Mouse (Mus musculus) cerebellum, postnatal 14 days (tissue): Measurements from ENCODE around the gene Enoph1.
A peak's percentile ranks its signal among the peaks of the same experiment; 100 is the strongest.

Experiments used
- DNase-seq, 2 experiments: peaks; one replicate each; pipeline ENCODE4 v3.0.0; 2021; ENCODE audit warnings: mixed read lengths in 2 of 2

Gene Enoph1

DNA sequence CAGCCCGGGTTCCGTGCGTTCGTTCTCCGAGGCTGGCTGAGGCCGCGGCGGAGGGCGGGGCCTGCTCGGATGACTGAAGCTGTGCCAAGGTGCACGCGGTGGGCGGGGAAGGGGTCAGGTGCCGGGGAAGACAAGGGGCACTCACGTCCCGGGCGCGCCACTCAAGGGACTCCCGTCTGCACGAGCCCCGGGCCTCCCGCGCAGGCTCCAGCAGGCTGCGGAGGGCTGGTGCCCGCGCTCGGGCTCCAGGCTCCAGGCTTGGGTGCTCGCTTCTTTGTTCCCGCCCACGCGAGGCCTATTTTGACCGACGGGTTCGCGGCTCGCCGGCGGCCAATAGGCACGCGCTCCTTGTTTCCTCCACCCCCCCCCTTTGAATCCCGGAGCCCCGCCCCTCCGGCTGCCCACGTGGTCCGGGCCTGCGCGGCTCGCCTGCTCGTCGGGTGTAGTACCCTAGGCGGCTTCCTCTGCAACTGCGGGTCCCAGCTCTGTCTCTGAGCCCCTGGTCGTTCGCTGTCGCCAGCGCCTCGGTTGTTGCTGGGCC lies at the start of gene Enoph1, which contains the start of gene Hnrnpdl:
TSS of gene Enoph1 (plus strand) at position 384 of the 541 bp plus-strand sequence.
TSS of gene Hnrnpdl (minus strand) at position 63 of the 541 bp plus-strand sequence.
- DNase-seq: peak; percentile 95

DNA sequence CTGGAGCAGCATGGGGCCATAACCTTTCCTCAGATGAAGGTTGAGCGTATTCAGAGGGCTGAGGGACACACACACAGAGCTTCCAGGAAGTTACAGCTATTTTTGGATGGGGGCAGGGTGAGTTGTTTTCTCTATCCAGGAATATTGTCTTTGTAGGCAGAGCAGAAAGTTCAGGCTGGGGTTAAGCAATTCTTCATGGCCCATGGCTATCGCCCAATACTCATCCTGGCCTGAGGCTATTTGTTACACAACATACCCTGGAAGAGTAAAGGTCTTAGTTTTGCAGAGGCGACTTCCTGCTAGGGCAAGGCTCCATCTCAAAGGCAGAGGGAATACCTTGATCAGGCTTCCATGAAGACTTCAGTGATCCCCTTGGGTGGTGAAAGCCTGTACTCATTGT lies 45.6 kb upstream of the Enoph1 start:
- no peak for DNase-seq

DNA sequence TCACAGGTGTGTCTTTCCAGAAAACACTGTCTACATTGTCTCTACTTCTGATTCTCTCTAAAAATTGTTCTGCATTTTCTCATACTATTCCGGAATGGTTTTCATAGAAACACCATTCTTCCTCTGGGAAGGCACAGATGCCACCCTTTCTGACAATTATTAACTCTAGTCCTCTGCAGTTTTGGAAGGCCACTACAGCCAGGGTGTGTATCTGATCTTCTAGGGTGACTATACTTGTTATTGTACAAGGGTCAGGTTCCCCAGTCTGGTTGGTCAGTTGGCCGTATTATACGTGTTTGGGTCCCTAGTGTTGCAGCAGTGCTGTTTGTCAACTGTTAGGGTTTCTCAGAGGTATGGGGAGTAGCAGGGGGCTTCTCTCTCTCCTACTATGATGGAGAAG lies 45.1 kb upstream of the Enoph1 start:
- DNase-seq: no peak

DNA sequence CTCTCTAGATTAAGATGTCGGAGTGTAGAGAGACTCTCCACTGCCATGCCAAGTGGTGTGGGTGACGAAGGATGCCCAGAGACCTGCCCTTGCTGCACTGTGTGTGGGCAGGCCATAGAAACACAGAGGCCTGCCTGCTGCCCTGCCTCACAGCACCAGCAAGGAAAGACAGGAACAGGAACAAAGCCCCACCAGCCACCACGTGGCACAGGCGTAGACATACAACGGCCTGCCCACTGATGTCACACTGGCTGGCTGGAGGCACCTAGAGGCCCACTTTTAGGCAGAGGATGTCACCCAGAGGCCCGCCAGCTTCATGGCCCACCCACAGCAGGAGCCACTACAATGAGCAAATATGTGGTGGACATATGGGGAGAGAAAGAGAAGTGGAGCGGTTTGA lies 39.7 kb upstream of the Enoph1 start:
- DNase-seq: no peak

DNA sequence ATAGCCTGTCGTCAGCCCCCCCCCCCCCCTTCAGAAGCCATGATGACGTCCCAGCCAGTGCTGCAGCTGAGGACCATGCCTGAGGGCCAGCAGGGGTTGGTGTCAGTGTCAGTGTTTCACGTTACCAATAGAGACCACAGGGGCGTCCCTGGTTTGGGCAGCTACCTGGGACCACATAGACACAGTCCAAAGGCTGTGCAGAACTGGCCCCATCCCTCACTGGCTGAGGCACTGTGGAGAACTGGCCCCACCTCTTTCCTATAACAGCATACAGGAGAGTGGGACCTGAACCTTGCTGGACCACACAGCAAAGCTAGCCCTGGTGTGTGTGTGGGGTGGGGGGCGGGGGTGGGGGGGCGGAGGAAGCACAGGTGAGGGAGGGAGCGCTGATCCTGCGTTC lies 39.3 kb upstream of the Enoph1 start:
- no peak for DNase-seq

DNA sequence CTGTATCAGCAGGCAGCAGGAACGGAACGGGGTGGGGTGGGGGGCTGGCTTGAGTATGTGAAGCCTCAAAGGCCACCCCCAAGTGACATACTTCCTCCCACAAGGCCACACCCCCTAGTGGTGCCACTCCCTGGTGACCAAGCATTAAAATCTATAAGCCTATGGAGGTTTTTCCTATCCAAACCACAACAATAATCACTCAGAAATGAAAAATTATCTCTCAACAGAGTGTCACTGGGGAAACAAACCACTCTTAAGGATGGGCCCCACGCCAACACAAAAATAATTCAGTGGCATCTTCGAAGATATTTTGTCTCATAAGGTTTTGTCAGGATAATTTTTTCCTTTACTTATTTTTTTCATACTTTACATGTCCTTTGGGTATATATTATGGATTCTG lies 35.9 kb upstream of the Enoph1 start:
- DNase-seq: no peak

DNA sequence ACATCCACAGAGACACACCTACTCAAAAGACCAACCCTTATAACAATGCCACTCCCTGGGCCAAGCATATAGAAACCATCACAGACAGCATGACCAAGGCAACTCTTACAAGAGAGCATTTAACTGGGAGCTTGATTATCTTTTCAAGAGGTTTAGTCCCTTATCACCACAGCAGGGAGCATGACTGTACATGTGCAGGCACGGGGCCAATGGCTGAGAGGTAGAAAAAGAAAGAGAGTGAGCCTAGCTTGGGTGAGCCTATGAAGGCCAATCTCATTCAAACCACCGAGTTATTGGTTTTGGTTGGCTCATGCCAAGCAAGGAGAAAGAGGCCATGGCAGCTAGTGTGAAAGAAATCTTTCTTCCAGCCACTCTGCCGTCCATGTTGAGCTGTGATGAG lies 34.4 kb upstream of the Enoph1 start:
- DNase-seq: no peak

DNA sequence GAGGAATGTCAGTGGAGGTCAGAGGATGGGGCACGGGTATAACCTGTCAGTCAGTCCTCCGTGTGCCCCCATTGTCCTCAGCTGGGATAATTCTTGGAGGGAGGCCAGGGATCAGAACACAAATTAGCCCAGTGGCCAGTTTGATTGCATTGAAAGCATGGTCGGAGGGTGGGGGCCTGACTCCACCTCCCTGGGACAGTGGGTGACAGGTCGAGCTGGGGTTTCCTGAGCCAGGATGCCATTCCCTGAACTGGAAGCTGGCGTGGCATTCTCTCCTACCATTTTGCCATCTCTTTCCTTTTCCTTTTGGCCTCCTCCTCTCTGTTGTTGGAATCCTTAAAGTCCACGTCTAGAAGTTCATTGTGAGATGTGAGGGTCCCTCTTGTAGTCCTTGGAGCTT lies 33.9 kb upstream of the Enoph1 start:
- DNase-seq: no peak

DNA sequence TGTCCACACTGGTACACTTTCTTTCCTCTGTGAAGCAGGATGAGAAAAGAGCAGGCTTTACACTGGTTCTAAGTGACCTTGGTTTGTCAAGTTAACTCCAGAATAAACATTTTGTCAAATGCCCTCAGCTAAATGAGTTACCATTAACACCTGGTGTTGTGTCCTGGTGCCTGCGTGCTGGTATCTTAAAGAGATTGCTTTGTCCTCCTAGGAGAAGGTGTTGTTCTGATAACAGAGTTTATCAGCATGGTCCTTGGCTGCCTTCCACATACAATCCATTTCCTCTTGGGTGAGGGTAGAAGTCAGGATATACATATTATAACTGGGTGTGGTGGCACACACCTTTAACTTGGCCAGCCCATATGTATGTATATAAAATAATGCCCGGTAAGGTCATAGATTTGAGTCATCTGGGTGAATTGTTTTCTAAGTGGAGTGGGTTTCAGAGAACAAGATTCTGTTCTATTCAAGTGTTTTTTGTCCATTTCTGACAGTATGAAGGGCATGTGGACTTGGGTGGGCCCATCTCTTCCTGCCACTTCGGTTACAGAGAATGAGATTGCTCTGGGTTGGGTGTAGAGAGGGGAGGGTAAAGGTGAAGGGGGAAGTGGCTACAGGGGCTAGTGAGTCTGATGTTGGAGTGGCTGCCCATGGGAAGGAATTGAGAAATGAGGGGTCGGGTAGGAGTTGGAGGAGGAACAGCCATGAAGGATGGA lies 33.3 kb upstream of the Enoph1 start:
- no peak for DNase-seq

DNA sequence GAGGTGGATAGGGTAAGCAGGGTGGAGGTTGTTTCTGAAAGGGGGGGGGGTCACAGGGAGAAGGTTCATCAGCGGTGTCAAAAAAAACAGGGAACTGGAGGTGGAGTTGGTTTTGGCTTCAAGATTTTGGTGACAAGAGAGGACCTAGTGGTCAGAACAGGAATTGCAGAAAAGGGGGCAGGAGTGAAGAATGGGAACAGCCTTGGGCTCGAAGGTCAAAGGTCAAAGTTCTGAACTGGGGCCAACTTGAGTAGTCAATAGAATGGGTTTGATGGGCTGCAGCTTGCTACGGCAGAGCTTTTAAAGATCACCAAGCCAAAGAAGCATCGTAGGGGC lies 32.8 kb upstream of the Enoph1 start:
- peak in 1 of 2 experiments; percentile 19 for DNase-seq

DNA sequence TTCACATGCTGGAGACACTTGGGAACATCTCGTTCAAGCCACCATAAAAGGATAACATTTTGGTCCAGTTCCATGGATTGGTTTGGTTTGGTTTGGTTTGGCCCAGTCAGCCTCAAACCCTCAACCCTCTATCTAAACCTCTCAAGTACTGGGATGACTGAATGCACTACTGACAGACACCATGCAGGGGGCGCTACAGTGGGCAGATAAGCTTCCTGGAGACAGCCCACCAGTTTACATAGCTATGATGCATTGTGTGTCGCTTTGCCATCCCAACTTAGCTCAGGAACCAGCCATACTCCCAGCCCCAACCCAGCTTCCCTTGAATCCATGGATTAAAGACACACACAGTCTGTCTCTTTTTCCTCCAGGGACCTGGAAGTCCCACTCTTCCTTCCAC lies 31.3 kb upstream of the Enoph1 start:
- DNase-seq: no peak

DNA sequence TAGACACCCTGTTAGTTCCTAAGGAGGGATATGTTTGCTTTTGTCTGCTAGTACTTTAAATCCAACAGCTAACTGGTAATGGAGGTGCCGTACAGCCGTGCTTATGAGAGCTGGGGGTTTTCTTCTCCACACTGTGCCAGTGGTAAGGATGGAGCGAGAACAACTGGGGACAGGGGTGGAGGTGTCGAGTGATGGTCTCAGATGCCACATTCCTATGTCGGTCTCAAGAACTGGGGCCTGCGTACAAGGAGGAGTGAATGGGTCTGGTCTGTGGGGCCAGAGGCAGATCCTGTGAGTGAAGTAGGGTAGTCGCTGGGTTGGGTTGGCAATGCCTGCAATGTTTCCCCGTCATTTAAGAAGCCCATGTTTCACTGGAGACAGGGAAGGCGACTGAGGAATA lies 27.2 kb upstream of the Enoph1 start:
- DNase-seq: no peak

DNA sequence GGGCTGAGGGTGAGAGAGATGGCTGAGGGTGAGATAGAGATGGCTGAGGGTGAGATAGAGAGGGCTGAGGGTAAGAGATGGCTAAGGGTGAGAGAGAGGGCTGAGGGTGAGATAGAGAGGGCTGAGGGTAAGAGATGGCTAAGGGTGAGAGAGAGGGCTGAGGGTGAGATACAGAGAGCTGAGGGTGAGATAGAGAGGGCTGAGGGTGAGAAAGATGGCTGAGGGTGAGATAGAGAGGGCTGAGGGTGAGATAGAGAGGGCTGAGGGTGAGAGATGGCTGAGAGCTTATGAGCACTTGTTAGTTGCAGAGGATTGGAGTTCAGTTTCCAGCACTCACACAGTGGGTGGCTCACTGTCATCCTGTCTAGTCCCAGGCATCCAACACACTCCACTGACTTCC lies 19.7 kb upstream of the Enoph1 start:
- no peak for DNase-seq

DNA sequence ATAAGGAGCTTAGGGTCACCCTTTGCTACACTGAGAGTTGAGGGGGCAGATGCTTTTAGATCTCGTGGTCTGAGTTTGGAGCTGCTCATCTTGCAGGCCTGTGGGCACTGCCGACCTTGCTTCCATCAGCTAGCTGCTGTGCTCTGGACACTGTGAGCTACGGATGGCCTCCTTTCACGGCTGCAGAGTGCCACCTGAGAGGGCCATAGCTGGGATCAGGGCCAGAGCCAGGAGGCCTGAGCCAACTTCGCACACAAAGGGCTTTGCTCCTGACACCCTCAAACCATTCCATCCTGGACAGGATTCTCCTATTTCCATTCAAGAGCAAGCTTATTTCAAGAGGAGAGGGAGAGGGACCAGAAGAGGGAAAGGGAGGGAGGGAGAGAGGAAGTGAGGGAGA lies 15.4 kb upstream of the Enoph1 start:
- peak; percentile 68 to 73 for DNase-seq

DNA sequence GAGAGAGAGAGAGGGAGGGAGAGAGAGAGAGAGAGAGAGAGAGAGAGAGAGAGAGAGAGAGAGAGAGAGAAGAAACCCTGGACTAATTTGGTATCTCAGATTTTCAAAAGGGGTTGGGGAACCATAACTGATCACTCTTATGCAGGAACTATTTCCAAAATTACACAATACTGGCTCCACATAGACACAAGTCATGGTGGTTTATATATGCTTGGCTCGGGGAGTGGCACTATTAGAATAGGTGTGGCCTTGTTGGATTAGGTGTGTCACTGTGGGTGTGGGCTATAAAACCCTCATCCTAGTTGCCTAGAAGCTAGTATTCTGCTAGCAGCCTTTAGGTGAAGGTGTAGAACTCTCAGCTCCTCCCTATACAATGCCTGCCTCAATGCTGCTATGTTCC lies 14.9 kb upstream of the Enoph1 start:
- no peak for DNase-seq

DNA sequence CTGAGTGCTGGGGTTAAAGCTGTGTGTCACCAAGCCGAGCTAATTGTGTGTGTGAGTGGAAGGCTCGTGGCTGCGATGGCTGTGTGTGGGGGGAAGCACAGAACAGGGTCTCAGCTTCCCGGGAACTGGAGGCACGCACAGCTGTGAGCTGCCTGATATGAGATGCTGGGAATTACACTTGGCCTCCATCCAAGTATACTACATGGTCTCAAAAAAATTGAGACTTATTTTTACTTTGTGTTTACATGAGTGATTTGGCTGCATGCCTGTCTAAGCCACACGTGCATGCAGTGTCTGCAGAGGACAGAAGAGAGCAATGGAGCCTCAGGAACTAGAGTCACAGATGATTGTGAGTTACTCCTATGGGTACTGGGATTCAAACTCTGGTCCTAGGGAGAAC lies 9.7 kb upstream of the Enoph1 start:
- DNase-seq: no peak

DNA sequence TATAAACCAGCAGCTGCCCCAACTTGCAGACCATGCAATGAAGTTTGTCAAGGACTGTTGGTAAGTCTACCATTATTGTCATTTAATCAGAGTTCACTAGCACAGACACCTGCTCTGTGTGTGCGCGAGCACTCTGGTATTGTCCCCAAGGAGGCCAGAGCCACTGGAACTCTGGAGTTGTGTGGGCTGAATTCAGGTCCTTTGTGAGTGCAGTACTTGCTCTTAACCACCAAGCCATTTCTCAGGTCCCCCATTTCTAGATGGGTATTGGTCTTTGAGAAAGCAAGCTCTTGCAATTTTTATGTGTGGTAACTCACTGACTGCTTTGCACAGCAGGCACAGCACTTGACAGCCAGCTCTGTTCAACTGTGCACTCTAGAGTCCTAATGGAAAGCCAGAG lies 7.7 kb upstream of the Enoph1 start:
- DNase-seq: no peak

DNA sequence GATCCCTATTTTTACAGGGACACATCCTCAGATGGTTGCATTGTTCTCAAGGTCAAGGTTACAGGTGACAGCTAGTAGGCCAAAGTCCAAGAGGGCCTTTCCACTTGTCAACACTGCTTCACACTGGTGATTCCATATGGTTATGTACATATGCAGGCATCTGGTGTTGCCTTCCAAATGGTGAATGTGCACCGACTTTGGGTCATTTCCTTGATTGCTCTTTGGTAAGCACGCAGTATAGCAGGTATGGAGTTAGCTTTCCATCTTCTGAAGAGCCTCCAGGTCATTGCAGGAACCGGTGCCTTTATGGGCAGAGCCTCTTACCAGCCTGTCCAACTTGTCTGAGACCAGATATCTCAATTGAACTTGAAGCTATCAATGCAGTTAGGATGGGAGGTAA lies 7.1 kb upstream of the Enoph1 start:
- DNase-seq: no peak

DNA sequence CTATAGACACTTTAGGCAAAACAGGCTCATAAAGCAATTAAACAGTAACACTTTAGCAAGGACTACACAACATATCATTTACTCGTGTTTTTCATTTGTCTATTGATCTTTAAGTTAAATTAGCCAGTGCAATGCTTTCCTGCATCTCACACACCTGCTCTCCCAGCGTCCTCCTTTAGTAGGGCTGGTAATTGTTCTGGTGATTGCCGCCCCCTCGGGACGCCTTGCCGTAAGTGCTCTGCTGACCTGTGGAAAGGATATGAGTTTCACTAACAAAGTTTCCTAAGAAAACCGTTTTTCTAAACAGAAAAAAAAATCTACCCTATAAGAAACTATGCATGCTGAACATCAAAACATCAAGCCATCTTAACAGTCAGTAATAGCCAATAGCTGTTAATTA lies 3.8 kb upstream of the Enoph1 start:
- peak in 1 of 2 experiments; percentile 49 for DNase-seq

DNA sequence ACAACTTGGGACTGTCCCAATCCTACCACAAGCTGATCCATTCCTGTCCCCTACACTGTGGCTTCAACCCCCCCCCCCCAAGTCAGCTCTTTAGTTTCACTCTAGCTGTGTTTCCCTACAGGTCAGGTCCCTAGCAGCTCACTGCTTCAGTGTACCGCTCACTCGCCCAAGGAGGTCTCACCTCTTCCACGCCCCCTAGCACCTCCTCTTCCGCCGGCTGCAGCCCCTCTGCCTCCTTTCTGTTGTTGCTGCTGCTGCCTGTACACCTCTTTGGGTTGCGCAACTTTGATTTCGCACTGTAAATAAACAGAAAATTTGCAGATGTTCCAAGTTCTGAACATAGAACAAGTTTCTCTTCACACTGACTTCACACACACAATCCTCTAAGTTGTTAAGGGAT lies 3.1 kb upstream of the Enoph1 start:
- DNase-seq: no peak

DNA sequence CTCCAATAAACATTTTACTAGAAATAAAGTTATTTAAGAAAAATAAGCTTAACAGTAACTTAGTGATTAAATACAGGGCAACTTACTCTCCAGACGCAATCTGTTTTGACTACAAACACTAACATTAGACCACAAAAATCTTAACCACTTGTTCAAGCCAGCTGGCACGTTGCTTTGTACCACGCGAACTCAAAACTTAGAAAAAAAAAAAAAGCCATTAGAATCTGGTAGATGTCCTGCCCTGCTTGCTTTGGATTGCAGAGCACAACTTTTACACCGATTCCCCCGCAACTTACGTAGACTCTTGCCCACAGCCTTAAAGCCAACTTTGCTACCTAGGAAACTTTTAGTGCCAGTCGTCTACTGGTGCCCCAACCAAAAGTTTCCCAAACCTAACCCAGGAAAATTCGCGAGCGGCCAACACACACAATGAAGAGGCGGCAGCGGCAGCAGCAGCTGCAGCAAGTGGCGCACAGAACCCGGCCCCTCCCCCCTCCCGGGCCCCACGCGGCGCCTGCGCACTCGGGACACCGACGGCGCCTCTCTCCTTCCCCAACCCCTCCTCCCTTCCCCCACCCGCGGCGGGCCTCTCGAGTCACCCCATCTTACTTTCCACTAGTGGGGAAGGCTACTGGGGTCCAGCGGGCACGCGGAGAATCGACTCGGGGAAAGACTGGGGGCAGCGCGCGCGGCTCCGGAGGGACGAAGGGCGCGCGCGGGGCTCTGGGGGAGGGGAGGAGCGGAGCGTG lies 1.6 kb upstream of the Enoph1 start:
- DNase-seq: peak; percentile 91 to 96

DNA sequence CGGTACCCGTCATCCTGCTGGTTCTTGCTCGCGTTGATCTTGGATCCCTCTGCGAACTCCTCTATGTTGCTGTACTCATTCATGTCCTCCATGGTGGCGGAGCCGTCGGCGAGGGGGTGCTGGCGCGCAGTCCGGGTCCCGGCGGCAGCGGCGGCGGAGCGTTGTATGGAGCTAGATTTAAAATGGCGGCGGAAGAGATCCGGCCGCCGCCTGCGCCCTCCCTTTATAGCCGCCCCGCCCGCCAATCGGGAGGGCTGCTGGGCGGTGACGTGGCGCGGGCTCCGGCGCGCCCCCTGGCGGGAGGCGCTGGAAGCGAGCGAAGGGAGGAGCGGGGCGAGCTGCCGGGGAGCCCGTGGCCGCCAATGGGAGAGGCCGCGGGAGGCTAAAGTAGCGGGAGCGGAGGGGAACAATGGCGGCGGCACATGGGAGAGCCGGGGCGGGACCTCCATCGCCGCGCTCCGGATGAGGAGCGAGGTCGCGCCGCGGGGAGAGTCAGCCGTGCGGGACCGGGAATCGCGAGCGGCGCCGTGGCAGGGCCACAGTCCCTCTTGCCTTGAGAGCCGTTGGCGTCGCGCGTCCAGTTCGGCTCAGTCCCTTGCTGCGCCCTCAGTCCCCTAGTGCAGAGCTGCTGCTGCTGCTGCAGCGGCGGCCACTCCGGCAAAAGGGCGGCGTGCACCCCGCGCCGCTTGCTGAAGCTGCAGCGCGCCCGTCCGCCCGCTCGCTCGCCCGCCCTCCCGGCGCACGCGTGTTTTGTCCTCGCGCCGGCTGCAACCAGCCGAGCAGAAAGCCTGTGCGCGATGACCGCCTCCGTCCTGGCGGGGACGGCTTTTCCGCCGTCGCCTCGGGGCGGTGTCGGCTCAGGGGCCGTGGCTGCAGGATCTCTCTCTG lies 827 bp upstream of the Enoph1 start:
- DNase-seq: peak; percentile 97 to 99

DNA sequence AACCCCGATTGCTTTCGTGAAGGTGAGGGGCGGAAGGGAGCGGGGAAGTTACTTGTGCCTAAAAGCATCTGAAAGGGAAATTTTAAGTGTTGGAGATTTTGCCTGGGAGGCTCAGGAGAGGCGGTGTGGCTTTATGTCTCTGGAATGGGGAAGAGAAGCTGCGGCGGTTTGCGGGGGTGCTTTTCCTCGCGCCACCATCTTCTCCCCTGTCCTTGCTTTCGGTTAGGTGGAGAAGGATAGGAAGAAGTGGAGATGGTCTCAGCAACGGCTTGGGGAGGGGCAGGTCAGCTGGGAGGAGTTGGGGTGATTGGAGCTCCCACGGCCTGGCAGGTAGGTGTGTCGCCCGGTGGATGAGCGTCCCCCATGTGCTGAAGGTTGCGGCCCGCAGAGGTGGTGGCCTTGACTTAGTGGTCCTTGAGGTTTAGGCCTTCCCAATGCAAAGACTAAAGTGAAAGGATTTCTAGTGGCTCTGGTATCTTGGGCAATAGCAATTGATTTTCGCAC lies 548 bp downstream of the Enoph1 start:
- DNase-seq: peak in 1 of 2 experiments; percentile 60
